Mouse (Mus musculus) gastrocnemius, postnatal 36 days (tissue): ENCODE data around the gene Pqlc2. TPM values are rescaled to one million over a fixed set of nuclear protein-coding genes. Genes with fewer than 3 reads are reported as not detected.

Source experiments
- DNase-seq, 2 experiments: peaks; one replicate each; pipeline ENCODE4 v3.0.0; 2022
- intact Hi-C: fragments of 180-260 bp; cut with DNase I; formaldehyde crosslinking; loops from one replicate; pipeline ENCODE4 v1.15.1; 2025
- total RNA-seq, 2 experiments: library from RNA; stranded (reverse); gene quantifications; 2 replicates each; pipeline ENCODE4 v1.2.3; 2021

Gene Pqlc2
- total RNA-seq, 2 experiments from 2014 or later, result 5.4 to 5.7 TPM

GRCm38 (mm10) chr4:139268242-139268641 is 42.3 kb downstream of the Pqlc2 start:
- no peak for DNase-seq
- intact Hi-C loops, result no loop called here

- DNase-seq, result no peak
- intact Hi-C loops, result no loop called here
These were observed 43.2 kb downstream of the Pqlc2 start for GRCm38 (mm10) chr4:139267335-139267734.

GRCm38 (mm10) chr4:139266500-139266865 is 44.0 kb downstream of the Pqlc2 start:
- intact Hi-C loops, result no loop called here
- no peak for DNase-seq

GRCm38 (mm10) chr4:139265783-139266499 is 44.6 kb downstream of the Pqlc2 start:
- DNase-seq, result no peak
- intact Hi-C loops, result no loop called here

- intact Hi-C loops, result no loop called here
- DNase-seq, result no peak
These were observed 47.5 kb downstream of the Pqlc2 start for GRCm38 (mm10) chr4:139262981-139263380.

GRCm38 (mm10) chr4:139259302-139259871 is 51.1 kb downstream of the Pqlc2 start:
- intact Hi-C loops, result no loop called here
- no peak for DNase-seq

GRCm38 (mm10) chr4:139258621-139259301 is 51.7 kb downstream of the Pqlc2 start:
- no peak for DNase-seq
- intact Hi-C loops, result no loop called here

GRCm38 (mm10) chr4:139256708-139257107 is 53.8 kb downstream of the Pqlc2 start:
- intact Hi-C loops, result no loop called here
- DNase-seq, result no peak

- intact Hi-C loops, result no loop called here
- no peak for DNase-seq
These were observed 54.4 kb downstream of the Pqlc2 start for GRCm38 (mm10) chr4:139256146-139256545.

- DNase-seq, result no peak
- intact Hi-C loops, result loop anchor here (5.0 kb wide), 1 partner anchor 41 kb away; no protein-coding TSS in a partner anchor
These were observed 57.3 kb downstream of the Pqlc2 start for GRCm38 (mm10) chr4:139253206-139253605.

GRCm38 (mm10) chr4:139252051-139252760 is 58.3 kb downstream of the Pqlc2 start:
- intact Hi-C loops, result loop anchor here (5.0 kb wide), 1 partner anchor 40 kb away; no protein-coding TSS in a partner anchor
- peak; percentile 82 for DNase-seq

- intact Hi-C loops, result loop anchor here (2.0 to 5.0 kb wide), 2 partner anchors 39 to 164 kb away; no protein-coding TSS in a partner anchor
These were observed 59.6 kb downstream of the Pqlc2 start for GRCm38 (mm10) chr4:139250886-139251285.

GRCm38 (mm10) chr4:139250043-139250442 is 60.5 kb downstream of the Pqlc2 start:
- intact Hi-C loops, result loop anchor here (2.0 to 5.0 kb wide), 2 partner anchors 38 to 163 kb away; no protein-coding TSS in a partner anchor
- no peak for DNase-seq

More at GRCm38 (mm10) chr4:139250886-139251285, 59.6 kb downstream of the Pqlc2 start:
- DNase-seq, result no peak

- DNase-seq, result no peak
- intact Hi-C loops, result loop anchor here (5.0 kb wide), 2 partner anchors 56 to 116 kb away; partner anchors contain the start of genes Capzb and Minos1
These were observed 61.8 kb downstream of the Pqlc2 start for GRCm38 (mm10) chr4:139248736-139249135.

- DNase-seq, result peak in 1 of 2 experiments; percentile 29
- intact Hi-C loops, result loop anchor here (5.0 kb wide), 2 partner anchors 56 to 116 kb away; partner anchors contain the start of genes Capzb and Minos1
These were observed 62.5 kb downstream of the Pqlc2 start for GRCm38 (mm10) chr4:139247966-139248365.

GRCm38 (mm10) chr4:139246130-139246877 is 64.2 kb downstream of the Pqlc2 start:
- intact Hi-C loops, result loop anchor here (5.0 kb wide), 2 partner anchors 54 to 114 kb away; partner anchors contain the start of genes Capzb and Minos1
- no peak for DNase-seq

GRCm38 (mm10) chr4:139245534-139245933 is 65.0 kb downstream of the Pqlc2 start:
- DNase-seq, result no peak
- intact Hi-C loops, result loop anchor here (5.0 kb wide), 2 partner anchors 53 to 113 kb away; partner anchors contain the start of genes Capzb and Minos1

GRCm38 (mm10) chr4:139244766-139245165 is 65.7 kb downstream of the Pqlc2 start:
- DNase-seq, result no peak
- intact Hi-C loops, result loop anchor here (5.0 kb wide), 2 partner anchors 52 to 112 kb away; partner anchors contain the start of genes Capzb and Minos1

- intact Hi-C loops, result no loop called here
- DNase-seq, result no peak
These were observed 66.3 kb downstream of the Pqlc2 start for GRCm38 (mm10) chr4:139244176-139244575.
